Mouse (Mus musculus) heart, adult 2 months (tissue): ENCODE data around the gene Mogat2. TPM values are rescaled to one million over a fixed set of nuclear protein-coding genes. Genes with fewer than 3 reads are reported as not detected.

ENCODE experiments used
- DNase-seq, 2 experiments: peaks; one replicate each; pipeline ENCODE4 v3.0.0; 2021
- H3K27ac ChIP-seq: fragments of 200-600 bp; 2 replicates; pipeline ENCODE4 v1.8.1; 2022
- H3K27me3 ChIP-seq: fragments of 200-500 bp; 2 replicates; pipeline ENCODE4 v1.6.1; 2012; ENCODE audit warnings: mild to moderate bottlenecking, low read length, inconsistent platforms, mixed read lengths; ENCODE audit not compliant: control insufficient read depth, insufficient read depth
- H3K36me3 ChIP-seq: fragments of 200-500 bp; 2 replicates; pipeline ENCODE4 v1.6.1; 2012; ENCODE audit warnings: low read length, inconsistent platforms; ENCODE audit not compliant: control insufficient read depth, insufficient read depth
- H3K4me1 ChIP-seq: fragments of 200-500 bp; 2 replicates; pipeline ENCODE4 v1.6.1; 2011; ENCODE audit warnings: low read length; ENCODE audit not compliant: control insufficient read depth, insufficient read depth
- H3K4me3 ChIP-seq: fragments of 200-600 bp; 2 replicates; pipeline ENCODE4 v1.8.1; 2022
- H3K79me2 ChIP-seq: fragments of 200-500 bp; replicated peaks from 2 replicates; pipeline ENCODE4 v1.6.1; 2012; ENCODE audit warnings: mild to moderate bottlenecking, inconsistent platforms, low read length, moderate library complexity, mixed read lengths; ENCODE audit not compliant: control insufficient read depth, insufficient read depth
- H3K9ac ChIP-seq: fragments of 200-500 bp; 2 replicates; pipeline ENCODE4 v1.6.1; 2012; ENCODE audit warnings: low read depth, mild to moderate bottlenecking, control low read depth, inconsistent platforms, low read length, mixed read lengths
- CTCF ChIP-seq: fragments of 200-600 bp; IDR thresholded peaks from 2 replicates; pipeline ENCODE4 v1.8.1; 2022; ENCODE audit warnings: antibody characterized with exemption, mild to moderate bottlenecking, moderate library complexity
- EP300 ChIP-seq: fragments of 200-500 bp; IDR thresholded peaks from 2 replicates; pipeline ENCODE4 v1.6.1; 2011; ENCODE audit warnings: low read depth, low read length, control low read depth; ENCODE audit not compliant: insufficient read depth
- POLR2A ChIP-seq: fragments of 200-500 bp; IDR thresholded peaks from 2 replicates; pipeline ENCODE4 v1.6.1; 2011; ENCODE audit warnings: mild to moderate bottlenecking, low read depth, low read length, control low read depth; ENCODE audit not compliant: insufficient read depth
- WGBS: fragments of 180-500 bp; shearing (Covaris S2); methylation state at CpG from one replicate; pipeline ENCODE4 v1.1.7; 2018; 5-methylcytosine and 5-hydroxymethylcytosine counted together
- intact Hi-C: fragments of 180-260 bp; cut with DNase I; formaldehyde crosslinking; loops from one replicate; pipeline ENCODE4 v1.15.1; 2025
- polyA plus RNA-seq: library from polyadenylated mRNA; depleted of rRNA; stranded (reverse); fragments of >200 nt; gene quantifications from 2 replicates; pipeline ENCODE4 v1.2.3, GENCODE M21; 2012
- total RNA-seq, 2 experiments: library from RNA; stranded (reverse); gene quantifications; 2 replicates each; pipeline ENCODE4 v1.2.3; 2021

Mogat2 gene
- total and polyA plus RNA-seq, 3 experiments, result 0.47 TPM; not detected in 2

DNA sequence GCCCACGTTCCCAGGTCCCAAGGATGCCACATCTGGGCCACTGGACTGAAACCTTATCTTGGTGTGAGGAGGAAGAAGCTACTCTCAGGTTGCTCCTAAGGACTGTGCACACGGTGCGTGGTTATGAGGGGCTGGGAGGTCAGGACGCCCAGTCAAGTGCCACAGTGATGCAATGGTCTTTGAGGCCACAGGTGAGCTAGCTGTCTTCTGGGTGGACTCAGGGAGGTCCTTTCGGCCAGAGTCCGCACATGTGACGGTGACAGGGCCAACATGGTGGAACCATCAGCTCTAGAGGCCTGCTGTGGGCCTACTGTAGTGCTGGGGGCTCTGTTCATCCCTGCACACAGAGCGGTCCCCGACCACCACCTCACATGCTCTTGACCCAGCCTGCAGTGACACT, 62.8 kb downstream of the Mogat2 start:
- no peaks in the 10 kb centered on the region for H3K27me3 ChIP-seq
- 80% methylated on average over 9 of the region's 9 CpGs for WGBS
- intact Hi-C loops, result no loop called here
- no peak overlapping the region for H3K27ac ChIP-seq
- no peaks in the 10 kb centered on the region for H3K36me3 ChIP-seq
- H3K79me2 ChIP-seq, result no peaks in the 10 kb centered on the region; the same call in 1 of the 2 replicates
- H3K4me1 ChIP-seq, result peaks cover 5% of the 10 kb centered on the region; the same call in 1 of the 2 replicates
- peak in 1 of 2 experiments; percentile 15 for DNase-seq
- H3K9ac ChIP-seq, result no peak overlapping the region
- TF ChIP-seq POLR2A, result 0 out of 2 replicates have a peak, but pooled peaks have one; percentile 18
- 0 out of 2 replicates have a peak, but pooled peaks have one; percentile 9 for TF ChIP-seq EP300
- TF ChIP-seq CTCF, result no peak
- H3K4me3 ChIP-seq, result no peak overlapping the region

DNA sequence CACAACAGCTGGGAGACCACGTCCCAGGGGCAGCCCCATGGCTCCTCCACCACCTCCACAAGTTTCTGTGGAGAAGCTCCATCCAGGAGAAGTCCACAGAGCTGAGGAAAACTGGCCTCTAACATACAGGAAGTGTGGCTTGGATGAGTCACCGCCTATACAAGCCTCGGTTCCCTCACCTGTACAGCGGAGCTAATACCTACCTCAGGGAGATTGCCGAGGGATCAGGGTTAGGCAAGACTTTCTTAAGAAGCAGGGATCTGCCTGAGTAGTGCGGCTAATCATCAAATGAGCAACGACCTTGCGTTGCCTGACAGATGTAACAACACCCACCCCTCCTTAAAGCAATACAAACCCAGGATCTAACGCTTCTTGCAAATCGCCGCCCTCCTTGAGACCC, 63.3 kb downstream of the Mogat2 start:
- no peaks in the 10 kb centered on the region; the same call in 1 of the 2 replicates for H3K79me2 ChIP-seq
- intact Hi-C loops, result no loop called here
- H3K4me3 ChIP-seq, result no peak overlapping the region
- WGBS, result 68% methylated on average over 11 of the region's 11 CpGs
- no peaks in the 10 kb centered on the region for H3K36me3 ChIP-seq
- H3K9ac ChIP-seq, result no peak overlapping the region
- H3K27me3 ChIP-seq, result no peaks in the 10 kb centered on the region
- no peak overlapping the region for H3K27ac ChIP-seq
- no peak for DNase-seq
- no peak for TF ChIP-seq POLR2A
- no peak for TF ChIP-seq CTCF
- no peak for TF ChIP-seq EP300
- peaks cover 5% of the 10 kb centered on the region; the same call in 1 of the 2 replicates for H3K4me1 ChIP-seq

GRCm38 (mm10) chr7:99174006-99174405, 64.4 kb downstream of the Mogat2 start:
- DNase-seq, result peak in 1 of 2 experiments; percentile 16
- H3K27me3 ChIP-seq, result no peaks in the 10 kb centered on the region
- no peak overlapping the region for H3K27ac ChIP-seq
- no peak overlapping the region for H3K4me3 ChIP-seq
- 72% methylated on average over 4 of the region's 4 CpGs for WGBS
- H3K9ac ChIP-seq, result no peak overlapping the region
- intact Hi-C loops, result no loop called here
- TF ChIP-seq CTCF (no peak), POLR2A (no peak)
- H3K79me2 ChIP-seq, result no peaks in the 10 kb centered on the region; the same call in 1 of the 2 replicates
- H3K36me3 ChIP-seq, result no peaks in the 10 kb centered on the region
- peaks cover 5% of the 10 kb centered on the region; the same call in 1 of the 2 replicates for H3K4me1 ChIP-seq

- no peak overlapping the region for H3K27ac ChIP-seq
- no peaks in the 10 kb centered on the region for H3K27me3 ChIP-seq
- H3K36me3 ChIP-seq, result peaks cover 2% of the 10 kb centered on the region; the same call in 1 of the 2 replicates
- TF ChIP-seq POLR2A, result no peak
- H3K79me2 ChIP-seq, result no peaks in the 10 kb centered on the region; the same call in 1 of the 2 replicates
- H3K9ac ChIP-seq, result no peak overlapping the region
- peak; percentile 24 to 46 for DNase-seq
- intact Hi-C loops, result no loop called here
- H3K4me3 ChIP-seq, result no peak overlapping the region
- WGBS, result 40% methylated on average over 6 of the region's 6 CpGs
- H3K4me1 ChIP-seq, result peaks cover 5% of the 10 kb centered on the region; the same call in 1 of the 2 replicates
Observed at GRCm38 (mm10) chr7:99172898-99173297, 65.5 kb downstream of the Mogat2 start.

DNA sequence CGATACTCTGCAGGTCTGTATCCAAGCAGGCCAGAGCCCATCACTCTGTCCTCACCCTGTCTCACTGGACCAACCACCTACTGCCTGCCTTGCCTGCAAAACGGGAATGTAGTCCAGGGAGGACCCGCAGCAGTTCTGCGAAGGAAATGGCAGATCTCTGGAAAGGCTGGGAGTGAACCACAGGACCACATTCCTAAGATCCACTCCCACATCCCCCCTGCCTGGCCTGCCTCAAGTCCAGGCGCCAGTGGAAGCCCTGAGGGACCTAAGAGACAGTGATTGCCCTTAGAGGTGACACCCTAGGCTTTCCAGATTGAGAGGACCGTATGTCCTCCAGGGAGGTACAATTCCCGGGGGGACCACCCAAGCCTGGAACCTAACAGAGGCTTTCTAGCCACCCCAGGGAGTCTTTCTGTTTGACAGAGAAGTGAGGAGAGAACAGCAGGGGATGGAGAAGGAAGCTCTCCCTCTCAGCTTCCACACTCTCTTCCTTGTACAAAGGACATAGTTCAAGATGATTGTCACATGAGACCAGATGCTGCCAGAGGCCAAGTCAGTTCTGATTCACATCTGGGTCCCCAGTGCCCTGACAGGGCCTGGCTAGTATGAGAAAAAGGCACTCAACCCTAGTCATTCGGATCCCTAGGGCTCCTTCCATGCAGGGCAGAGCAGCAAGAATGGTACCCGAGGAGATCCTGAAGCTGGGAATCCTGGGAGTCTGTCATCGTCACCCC, 66.5 kb downstream of the Mogat2 start:
- Histone ChIP-seq H3K36me3 (peaks cover 2% of the 10 kb centered on the region; the same call in 1 of the 2 replicates), H3K4me3 (no peak overlapping the region), H3K9ac (no peak overlapping the region), H3K27ac (no peak overlapping the region), H3K79me2 (no peaks in the 10 kb centered on the region; the same call in 1 of the 2 replicates), H3K4me1 (peaks cover 5% of the 10 kb centered on the region; the same call in 1 of the 2 replicates), H3K27me3 (no peaks in the 10 kb centered on the region)
- intact Hi-C loops, result no loop called here
- peak in 1 of 2 experiments; percentile 16 for DNase-seq
- no peak for TF ChIP-seq CTCF
- no peak for TF ChIP-seq EP300
- TF ChIP-seq POLR2A, result no peak
- 52% methylated on average over 10 of the region's 10 CpGs for WGBS

DNA sequence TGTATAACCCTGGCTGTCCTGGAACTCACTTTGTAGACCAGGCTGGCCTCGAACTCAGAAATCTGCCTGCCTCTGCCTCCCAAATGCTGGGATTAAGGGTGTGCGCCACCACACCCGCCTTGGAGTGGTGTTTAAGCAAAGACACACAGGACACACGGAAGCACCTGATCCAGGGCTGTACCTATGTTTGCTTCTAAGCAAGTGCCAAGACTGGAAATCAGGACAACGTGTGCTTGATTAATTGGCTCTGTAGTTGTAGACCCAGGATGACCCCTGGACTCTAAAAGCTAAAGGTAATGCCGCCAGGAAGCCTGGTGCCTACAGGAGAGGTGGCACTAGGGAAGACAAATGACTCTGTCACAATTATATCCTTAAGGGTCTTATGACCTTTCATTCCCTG, 67.9 kb downstream of the Mogat2 start:
- intact Hi-C loops, result no loop called here
- Histone ChIP-seq H3K27me3 (no peaks in the 10 kb centered on the region), H3K36me3 (peaks cover 2% of the 10 kb centered on the region; the same call in 1 of the 2 replicates), H3K4me3 (no peak overlapping the region), H3K4me1 (peaks cover 3% of the 10 kb centered on the region; the same call in 1 of the 2 replicates), H3K79me2 (no peaks in the 10 kb centered on the region), H3K9ac (no peak overlapping the region), H3K27ac (no peak overlapping the region)
- no peak for DNase-seq
- WGBS, result 71% methylated on average over 6 of the region's 6 CpGs
- TF ChIP-seq CTCF (no peak), POLR2A (no peak), EP300 (0 out of 2 replicates have a peak, but pooled peaks have one; percentile 41)
